Mouse (Mus musculus): ENCODE measurements at regions not wholly inside any gene's neighbourhood (a gene's known extent, or its start where the extent isn't known, plus 50 kb on each side); places are given as distances from the start of the nearest gene placed in this dataset.

DNA sequence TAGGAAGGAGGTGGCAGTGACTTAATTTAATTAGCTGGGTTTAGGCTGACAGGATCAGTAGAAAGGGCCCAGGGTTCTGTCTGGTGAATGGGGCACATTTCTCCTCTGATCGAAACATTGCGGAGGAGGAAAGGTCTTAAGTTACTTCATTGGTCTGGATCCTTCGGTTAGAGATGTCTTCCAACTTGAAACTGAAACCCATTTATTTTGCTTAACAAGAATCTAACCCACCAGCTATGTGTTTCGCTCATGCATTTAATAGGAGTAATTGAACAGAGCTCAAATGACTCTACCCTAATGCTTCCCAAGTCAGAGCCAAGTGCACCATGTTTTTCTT, 64.2 kb upstream of the Pitx1 start:
- Histone ChIP-seq H3K27ac (no peak overlapping the region), H3K4me3 (replicated peaks) (no peak overlapping the region), H3K36me3 (replicated peaks) (no peaks in the 10 kb centered on the region), H3K4me1 (peaks cover 21% of the 10 kb centered on the region), H3K9me3 (no peaks in the 10 kb centered on the region), H3K4me2 (no peak overlapping the region), H3K9ac (no peak overlapping the region), H3K27me3 (0 out of 2 replicates have a peak, but pooled peaks cover 6% of the 10 kb centered on the region)
- ATAC-seq (ENCODE audit: low FRiP score) = no peak
- 69% methylated on average over 4 of the region's 4 CpGs for WGBS

DNA sequence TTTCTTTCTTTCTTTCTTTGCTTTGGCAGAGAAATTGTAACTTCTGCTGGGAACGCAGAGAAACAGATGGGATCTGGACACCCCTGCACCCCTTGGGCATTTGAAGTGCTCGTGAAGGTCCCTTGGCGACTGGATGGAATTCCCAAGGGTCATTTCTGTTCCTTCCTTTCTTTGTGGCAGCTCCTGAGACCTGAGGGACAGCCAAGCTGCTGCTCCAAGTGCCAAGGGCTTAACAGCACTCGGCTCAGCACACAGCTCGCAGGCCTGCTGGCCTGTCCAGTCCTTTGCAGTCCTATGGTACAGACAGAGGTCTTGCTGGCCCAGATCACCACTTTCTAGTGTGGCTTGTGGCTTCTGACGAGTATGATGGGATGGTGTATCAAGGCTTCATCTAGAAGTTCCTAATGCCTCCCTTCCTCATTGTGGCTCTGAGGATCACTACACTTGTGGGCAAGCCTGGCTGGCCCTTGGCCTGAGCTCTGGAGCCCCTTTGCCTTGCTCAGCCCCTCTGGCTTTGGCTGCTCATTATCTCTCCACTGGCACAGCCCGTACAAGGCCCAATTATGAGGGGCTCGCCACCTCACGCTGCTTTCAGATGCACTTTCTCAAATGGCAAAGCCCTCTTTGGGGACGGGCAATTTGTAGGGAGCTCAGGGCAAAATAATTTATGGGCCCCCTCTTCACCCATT, 63.7 kb upstream of the Pitx1 start:
- Histone ChIP-seq H3K9ac (no peak overlapping the region), H3K27ac (no peak overlapping the region)
- ATAC-seq (ENCODE audit: low FRiP score) = no peak

DNA sequence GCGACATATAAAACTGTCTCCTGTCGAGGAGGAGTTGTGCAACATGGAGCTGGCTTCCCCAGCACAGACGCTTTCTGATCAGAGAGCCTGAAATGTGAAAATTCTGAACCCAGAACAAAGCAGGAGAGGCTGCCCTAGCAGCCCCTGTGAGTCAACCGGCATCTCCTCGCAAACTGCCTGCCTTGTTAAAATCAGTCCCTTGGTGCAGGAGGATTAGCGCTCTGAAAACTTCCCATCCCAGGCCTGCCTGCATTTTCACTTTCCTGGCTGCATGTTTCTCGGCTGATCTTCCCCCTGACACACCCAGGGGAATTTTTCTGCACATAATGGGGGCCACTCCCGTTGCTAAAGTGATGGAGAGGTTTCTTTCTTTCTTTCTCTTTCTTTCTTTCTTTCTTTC, 63.0 kb upstream of the Pitx1 start:
- Histone ChIP-seq H3K4me2 (no peak overlapping the region), H3K9ac (no peak overlapping the region), H3K27ac (0 out of 2 replicates have a peak overlapping the region, but pooled peaks have one; percentile 19)

More for the DNA sequence above, 63.7 kb upstream of the Pitx1 start:
- H3K4me3 ChIP-seq (replicated peaks) = no peak overlapping the region
- no peak overlapping the region for H3K4me2 ChIP-seq
- no peaks in the 10 kb centered on the region for H3K9me3 ChIP-seq
- H3K36me3 ChIP-seq (replicated peaks) = no peaks in the 10 kb centered on the region
- H3K27me3 ChIP-seq = 0 out of 2 replicates have a peak, but pooled peaks cover 6% of the 10 kb centered on the region
- 48% methylated on average over 10 of the region's 10 CpGs for WGBS
- peaks cover 21% of the 10 kb centered on the region for H3K4me1 ChIP-seq

DNA sequence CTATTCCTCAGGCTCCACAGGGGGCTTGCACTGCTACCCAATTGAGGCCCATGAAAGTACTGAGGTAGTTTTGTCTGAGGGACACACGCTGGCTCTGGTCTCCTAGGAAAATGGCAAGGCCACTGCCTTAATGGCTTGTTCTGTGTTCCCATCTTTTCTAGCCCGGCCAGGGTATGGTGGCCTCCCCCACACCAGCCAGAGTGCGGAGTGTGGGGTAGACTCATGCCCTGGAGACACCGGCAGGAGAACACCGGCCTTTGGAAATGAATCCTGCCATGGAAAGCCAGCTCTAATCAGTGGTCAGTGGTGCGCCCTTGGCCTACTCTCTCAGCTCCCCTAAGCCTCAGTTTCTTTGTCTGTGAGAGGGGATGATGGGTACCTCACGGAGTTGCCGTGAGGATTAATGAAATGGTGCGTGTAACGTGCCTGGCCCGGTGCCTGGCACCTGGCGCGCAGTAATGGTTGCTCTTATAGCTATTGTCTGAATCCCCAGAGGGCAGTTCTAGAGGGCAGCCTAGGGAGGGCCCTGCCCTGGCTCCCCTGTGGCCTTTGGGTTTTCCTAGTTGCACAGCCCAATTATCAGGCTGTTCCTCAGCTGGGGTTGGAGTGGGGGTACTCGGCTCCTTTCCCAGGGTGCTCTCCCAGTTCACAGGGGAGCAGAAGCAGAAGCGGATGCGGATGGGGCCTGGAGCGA, 62.4 kb upstream of the Pitx1 start:
- peaks cover 29% of the 10 kb centered on the region for H3K4me1 ChIP-seq
- peak; percentile 44; the same call in 1 of the 2 replicates for ATAC-seq (ENCODE audit: low FRiP score)
- H3K9ac ChIP-seq = no peak overlapping the region
- no peak overlapping the region for H3K4me3 ChIP-seq (replicated peaks)
- WGBS = 41% methylated on average over 17 of the region's 17 CpGs
- H3K27ac ChIP-seq = no peak overlapping the region
- no peaks in the 10 kb centered on the region for H3K36me3 ChIP-seq (replicated peaks)
- no peak overlapping the region for H3K4me2 ChIP-seq
- no peaks in the 10 kb centered on the region for H3K9me3 ChIP-seq
- 0 out of 2 replicates have a peak, but pooled peaks cover 8% of the 10 kb centered on the region for H3K27me3 ChIP-seq

More for the DNA sequence above, 63.0 kb upstream of the Pitx1 start:
- ATAC-seq (ENCODE audit: low FRiP score) = no peak
- H3K4me1 ChIP-seq = peaks cover 23% of the 10 kb centered on the region
- H3K9me3 ChIP-seq = no peaks in the 10 kb centered on the region
- no peaks in the 10 kb centered on the region for H3K36me3 ChIP-seq (replicated peaks)
- no peak overlapping the region for H3K4me3 ChIP-seq (replicated peaks)
- H3K27me3 ChIP-seq = 0 out of 2 replicates have a peak, but pooled peaks cover 8% of the 10 kb centered on the region
- WGBS = 22% methylated on average over 8 of the region's 8 CpGs

DNA sequence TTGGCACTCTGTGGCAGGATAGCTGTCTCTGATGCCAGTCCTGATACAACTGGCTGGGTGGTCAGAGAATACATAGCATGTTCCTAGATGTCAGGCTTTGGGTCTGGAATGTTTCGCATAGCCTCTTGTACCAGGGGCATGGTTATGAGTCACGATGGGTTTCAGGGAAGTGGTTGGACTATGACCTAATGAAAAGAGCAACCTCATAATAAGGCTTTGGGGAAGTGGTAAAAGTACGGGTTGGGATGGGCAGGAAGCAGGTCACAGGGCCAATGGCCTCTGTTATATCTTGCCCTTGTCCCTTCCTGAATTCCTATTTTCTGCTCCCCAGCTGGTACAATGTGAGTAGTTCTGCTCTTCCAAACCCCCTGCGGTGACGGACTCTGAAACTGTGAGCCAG, 59.5 kb upstream of the Pitx1 start:
- Histone ChIP-seq H3K27ac (no peak overlapping the region), H3K9ac (no peak overlapping the region), H3K27me3 (0 out of 2 replicates have a peak, but pooled peaks cover 8% of the 10 kb centered on the region), H3K9me3 (no peaks in the 10 kb centered on the region), H3K4me1 (peaks cover 29% of the 10 kb centered on the region), H3K36me3 (replicated peaks) (no peaks in the 10 kb centered on the region), H3K4me3 (replicated peaks) (no peak overlapping the region), H3K4me2 (no peak overlapping the region)
- no peak for ATAC-seq (ENCODE audit: low FRiP score)
- 91% methylated on average over 5 of the region's 5 CpGs for WGBS

DNA sequence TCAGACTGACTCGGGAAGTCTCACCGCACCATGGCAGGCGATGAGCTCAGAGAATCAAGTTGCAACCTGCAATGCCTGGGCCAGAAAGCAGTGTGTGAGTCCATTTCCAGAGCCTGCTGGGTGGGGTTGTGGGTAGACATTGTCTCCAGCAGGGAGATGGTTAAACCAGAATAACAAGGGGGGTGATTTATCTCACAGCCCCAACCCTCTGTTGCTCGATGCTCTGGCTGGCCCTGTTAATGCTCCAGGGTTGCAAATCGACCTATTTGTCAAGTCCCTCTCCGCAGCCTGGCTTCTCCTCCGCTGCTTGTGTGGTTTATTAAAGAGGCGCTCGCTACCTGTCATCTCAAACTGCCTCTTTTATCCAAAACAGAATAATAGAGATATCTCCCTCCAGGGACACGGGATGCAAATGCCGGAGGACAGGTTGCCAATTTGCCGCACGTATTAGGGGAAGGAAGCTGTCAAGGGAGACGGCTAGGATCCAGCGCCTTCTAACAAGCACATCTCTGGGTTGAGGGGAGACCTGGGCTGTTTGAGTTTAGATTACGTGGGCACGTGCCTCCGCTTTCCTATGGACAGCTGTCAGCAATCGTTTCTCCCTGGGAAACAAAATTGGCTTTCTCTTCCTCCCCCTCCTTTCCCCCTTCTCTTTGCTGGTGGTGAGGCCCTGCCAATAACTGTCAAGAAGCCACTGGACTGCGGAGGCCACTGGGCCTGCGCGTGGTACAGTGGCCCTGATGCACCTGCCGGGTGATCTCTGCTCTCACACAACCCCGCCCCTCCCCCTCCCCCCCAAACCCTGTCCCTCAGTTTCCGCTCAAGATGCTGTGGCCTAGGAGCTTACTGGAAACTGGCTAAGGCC, 57.4 kb upstream of the Pitx1 start:
- H3K4me2 ChIP-seq = no peak overlapping the region
- H3K27ac ChIP-seq = no peak overlapping the region
- no peak for ATAC-seq (ENCODE audit: low FRiP score)
- H3K27me3 ChIP-seq = 0 out of 2 replicates have a peak, but pooled peaks cover 8% of the 10 kb centered on the region
- no peaks in the 10 kb centered on the region for H3K36me3 ChIP-seq (replicated peaks)
- no peak overlapping the region for H3K4me3 ChIP-seq (replicated peaks)
- no peaks in the 10 kb centered on the region for H3K9me3 ChIP-seq
- H3K9ac ChIP-seq = no peak overlapping the region
- WGBS = 75% methylated on average over 24 of the region's 25 CpGs
- H3K4me1 ChIP-seq = peaks cover 14% of the 10 kb centered on the region

DNA sequence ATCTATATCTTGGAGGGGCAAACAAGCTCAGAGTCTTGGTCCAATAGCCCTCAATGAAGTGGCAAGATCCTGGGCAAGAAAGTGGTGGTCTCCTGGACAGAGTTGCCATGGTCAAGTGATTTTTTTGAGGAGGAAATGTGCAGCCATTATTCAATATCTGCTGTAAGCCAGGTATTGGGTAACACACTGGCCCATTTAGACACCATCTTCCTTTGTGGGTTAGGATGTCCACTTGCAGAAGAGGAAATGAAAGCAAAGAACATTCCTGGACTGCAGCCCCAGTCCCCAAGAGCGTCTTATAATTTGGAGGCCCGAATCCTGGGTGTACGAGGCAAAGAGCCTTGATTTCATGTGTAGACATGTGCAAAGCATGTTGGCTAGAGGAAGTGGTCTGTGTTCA, 56.3 kb upstream of the Pitx1 start:
- no peak overlapping the region for H3K9ac ChIP-seq
- WGBS = 90% methylated on average over 3 of the region's 3 CpGs
- 0 out of 2 replicates have a peak, but pooled peaks cover 8% of the 10 kb centered on the region for H3K27me3 ChIP-seq
- no peak for ATAC-seq (ENCODE audit: low FRiP score)
- H3K4me3 ChIP-seq (replicated peaks) = no peak overlapping the region
- no peaks in the 10 kb centered on the region for H3K9me3 ChIP-seq
- H3K27ac ChIP-seq = no peak overlapping the region
- no peaks in the 10 kb centered on the region for H3K36me3 ChIP-seq (replicated peaks)
- no peak overlapping the region for H3K4me2 ChIP-seq
- H3K4me1 ChIP-seq = peaks cover 9% of the 10 kb centered on the region

DNA sequence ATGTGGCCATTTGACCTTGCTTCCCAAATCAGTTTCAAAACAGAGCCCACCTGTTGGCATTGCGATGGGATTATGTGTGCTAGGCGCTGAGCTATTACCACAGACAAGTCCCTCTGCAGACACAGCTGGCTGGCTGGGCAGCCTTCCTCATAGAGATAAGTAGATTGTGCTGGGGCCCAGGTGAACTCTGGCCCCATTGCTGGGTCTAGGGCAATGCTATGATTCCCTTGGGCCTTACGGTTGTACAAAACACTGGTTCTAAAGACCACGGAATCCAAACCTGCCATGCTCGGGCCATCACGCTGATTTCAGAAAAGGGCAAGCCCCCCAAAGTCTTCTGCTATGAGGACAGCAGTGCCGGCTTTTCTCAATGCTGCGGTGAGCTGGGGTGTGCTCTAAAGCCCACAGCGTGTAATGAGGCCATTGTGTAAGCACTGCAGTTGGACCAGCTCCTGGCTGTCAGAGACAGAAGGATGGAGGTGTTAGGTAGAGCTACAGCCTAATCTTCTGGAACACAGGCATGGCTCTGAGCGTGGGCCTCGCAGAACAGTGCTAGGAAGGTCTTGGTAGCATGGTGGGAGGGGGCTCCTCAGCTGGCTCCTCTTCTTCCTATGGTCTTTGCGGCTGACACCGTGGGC, 51.2 kb upstream of the Pitx1 start:
- 87% methylated on average over 13 of the region's 13 CpGs for WGBS
- H3K9ac ChIP-seq = no peak overlapping the region
- no peak overlapping the region for H3K4me3 ChIP-seq (replicated peaks)
- ATAC-seq (ENCODE audit: low FRiP score) = no peak
- no peaks in the 10 kb centered on the region for H3K9me3 ChIP-seq
- no peaks in the 10 kb centered on the region for H3K27me3 ChIP-seq
- no peaks in the 10 kb centered on the region for H3K36me3 ChIP-seq (replicated peaks)
- H3K4me1 ChIP-seq = peaks cover 1% of the 10 kb centered on the region; the same call in 1 of the 2 replicates
- no peak overlapping the region for H3K4me2 ChIP-seq
- H3K27ac ChIP-seq = no peak overlapping the region
